Mouse (Mus musculus) hindbrain, embryonic 13.5 days (tissue): Measurements from ENCODE around the gene Cdc73. TPM values are rescaled to one million over a fixed set of nuclear protein-coding genes. Genes with fewer than 3 reads are reported as not detected.

Source experiments
- ATAC-seq: fragments of 200-750 bp; cut with Nextera tagmentation; 2 replicates; pipeline ENCODE4 v1.8.0; 2017; ENCODE audit warnings: moderate TSS enrichment; ENCODE audit not compliant: low FRiP score
- H3K27ac ChIP-seq: fragments of 300-500 bp; sonication (generic); 2 replicates; pipeline ENCODE4 v1.5.1; 2015; ENCODE audit warnings: inconsistent platforms, mild to moderate bottlenecking, moderate library complexity
- H3K27me3 ChIP-seq: fragments of 300-500 bp; sonication (generic); 2 replicates; pipeline ENCODE4 v1.6.1; 2015; ENCODE audit warnings: mild to moderate bottlenecking, inconsistent platforms
- H3K36me3 ChIP-seq: fragments of 300-500 bp; sonication (generic); 2 replicates; pipeline ENCODE4 v1.6.1; 2015; ENCODE audit warnings: mild to moderate bottlenecking, inconsistent platforms
- H3K4me1 ChIP-seq: fragments of 300-500 bp; sonication (generic); replicated peaks from 2 replicates; pipeline ENCODE4 v1.6.1; 2015; ENCODE audit warnings: inconsistent platforms
- H3K4me2 ChIP-seq: fragments of 300-500 bp; sonication (generic); 2 replicates; pipeline ENCODE4 v1.6.1; 2015; ENCODE audit warnings: inconsistent platforms, mild to moderate bottlenecking, moderate library complexity
- H3K4me3 ChIP-seq: fragments of 300-500 bp; sonication (generic); 2 replicates; pipeline ENCODE4 v1.5.1; 2015; ENCODE audit warnings: mild to moderate bottlenecking, inconsistent platforms
- H3K9ac ChIP-seq: fragments of 300-500 bp; sonication (generic); 2 replicates; pipeline ENCODE4 v1.6.1; 2015; ENCODE audit warnings: mild to moderate bottlenecking, inconsistent platforms
- H3K9me3 ChIP-seq: fragments of 300-500 bp; sonication (generic); 2 replicates; pipeline ENCODE4 v1.6.1; 2016; ENCODE audit warnings: inconsistent platforms
- WGBS: fragments of 180-500 bp; shearing (Covaris S2); methylation state at CpG from one replicate; pipeline ENCODE4 v1.1.7; 2015; 5-methylcytosine and 5-hydroxymethylcytosine counted together
- polyA plus RNA-seq: library from polyadenylated mRNA; unstranded; fragments of >200 nt; fragmentation: Nextera tagmentation; extraction: Ambion mirVana; gene quantifications from 2 replicates; pipeline ENCODE4 v1.2.1, GENCODE M21; 2015

Gene Cdc73
- polyA plus RNA-seq, 1 experiment from 2014 or later: 25.6 TPM

DNA sequence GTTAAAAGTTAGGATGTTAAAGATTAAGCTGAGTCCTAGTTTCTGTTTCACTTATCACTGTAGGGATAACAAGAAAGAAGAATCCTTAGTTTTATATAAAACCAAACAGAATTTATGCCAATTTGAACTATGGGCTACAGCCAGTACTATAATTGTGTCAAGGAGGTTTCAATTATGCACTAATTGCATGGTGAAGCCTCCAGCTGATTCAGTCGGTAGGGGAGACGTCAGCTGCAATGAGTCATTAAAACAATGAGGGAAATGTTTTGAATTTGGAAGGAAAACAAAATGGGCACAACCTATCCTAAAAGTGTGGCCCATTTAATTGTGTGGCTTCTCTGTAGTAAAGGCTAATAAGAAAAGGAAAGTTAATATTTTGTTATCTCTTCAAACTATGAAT, 82.9 kb downstream of the Cdc73 start:
- ATAC-seq: no peak
- Histone ChIP-seq H3K9ac (no peak overlapping the region), H3K27ac (no peak overlapping the region), H3K4me2 (no peak overlapping the region), H3K9me3 (no peaks in the 10 kb centered on the region), H3K36me3 (peaks cover 15% of the 10 kb centered on the region), H3K27me3 (no peaks in the 10 kb centered on the region), H3K4me1 (no peaks in the 10 kb centered on the region), H3K4me3 (no peak overlapping the region)
- WGBS: 25% methylated on average over 2 of the region's 2 CpGs

DNA sequence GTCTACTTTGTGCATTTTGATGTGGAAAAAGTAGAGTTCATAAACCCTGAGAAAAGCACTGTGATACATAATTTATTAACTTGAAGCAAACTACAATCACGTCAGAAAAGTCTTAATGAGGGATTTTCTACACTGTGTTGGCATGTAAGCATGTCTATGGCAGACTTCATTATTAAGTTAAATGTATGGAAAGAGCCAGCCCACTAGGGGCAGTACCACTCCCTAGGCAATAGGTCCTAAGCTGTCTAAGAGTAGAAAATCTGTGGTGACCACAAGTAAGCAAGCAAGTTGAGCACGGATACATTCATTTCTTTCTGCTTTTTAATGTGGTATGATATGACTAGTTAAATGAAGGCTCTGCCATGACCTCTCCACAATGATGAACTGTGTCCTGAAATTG, 89.8 kb downstream of the Cdc73 start:
- peaks cover 13% of the 10 kb centered on the region for H3K36me3 ChIP-seq
- no peak overlapping the region for H3K27ac ChIP-seq
- H3K9ac ChIP-seq: no peak overlapping the region
- H3K27me3 ChIP-seq: no peaks in the 10 kb centered on the region
- no peaks in the 10 kb centered on the region for H3K4me1 ChIP-seq
- no peak for ATAC-seq
- H3K4me2 ChIP-seq: no peak overlapping the region
- no peak overlapping the region for H3K4me3 ChIP-seq
- WGBS: 98% methylated on average over 2 of the region's 2 CpGs
- no peaks in the 10 kb centered on the region for H3K9me3 ChIP-seq

- Histone ChIP-seq H3K9me3 (no peaks in the 10 kb centered on the region), H3K27me3 (no peaks in the 10 kb centered on the region), H3K9ac (no peak overlapping the region), H3K4me3 (no peak overlapping the region), H3K36me3 (peaks cover 5% of the 10 kb centered on the region), H3K4me2 (no peak overlapping the region), H3K27ac (no peak overlapping the region), H3K4me1 (no peaks in the 10 kb centered on the region)
- no peak for ATAC-seq
- WGBS: 88% methylated on average over 2 of the region's 2 CpGs
Measured at GRCm38 (mm10) chr1:143608911-143609310, 93.8 kb downstream of the Cdc73 start.

DNA sequence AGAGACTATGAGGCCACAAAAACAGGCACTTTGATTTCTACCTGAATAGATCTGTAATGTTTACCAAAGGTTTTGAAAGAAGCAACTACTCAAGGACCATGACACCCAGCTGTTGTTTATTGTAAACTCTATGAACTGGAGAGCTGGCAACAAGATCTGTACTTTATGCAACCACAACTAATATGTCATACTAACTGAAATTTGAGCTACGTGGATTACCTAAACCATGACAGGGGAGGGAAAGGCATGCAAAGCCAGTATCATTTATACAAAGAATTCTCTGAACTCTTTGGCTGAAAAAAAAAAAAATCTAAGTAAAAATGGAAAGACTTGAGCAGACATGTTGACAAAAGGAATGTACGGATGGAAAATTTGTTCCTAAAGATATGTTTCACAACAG, 105.8 kb downstream of the Cdc73 start:
- Histone ChIP-seq H3K9me3 (no peaks in the 10 kb centered on the region), H3K27me3 (no peaks in the 10 kb centered on the region), H3K27ac (no peak overlapping the region), H3K4me2 (no peak overlapping the region), H3K9ac (no peak overlapping the region), H3K4me3 (no peak overlapping the region), H3K36me3 (no peaks in the 10 kb centered on the region), H3K4me1 (no peaks in the 10 kb centered on the region)
- WGBS: 98% methylated on average over 2 of the region's 2 CpGs
- no peak for ATAC-seq

DNA sequence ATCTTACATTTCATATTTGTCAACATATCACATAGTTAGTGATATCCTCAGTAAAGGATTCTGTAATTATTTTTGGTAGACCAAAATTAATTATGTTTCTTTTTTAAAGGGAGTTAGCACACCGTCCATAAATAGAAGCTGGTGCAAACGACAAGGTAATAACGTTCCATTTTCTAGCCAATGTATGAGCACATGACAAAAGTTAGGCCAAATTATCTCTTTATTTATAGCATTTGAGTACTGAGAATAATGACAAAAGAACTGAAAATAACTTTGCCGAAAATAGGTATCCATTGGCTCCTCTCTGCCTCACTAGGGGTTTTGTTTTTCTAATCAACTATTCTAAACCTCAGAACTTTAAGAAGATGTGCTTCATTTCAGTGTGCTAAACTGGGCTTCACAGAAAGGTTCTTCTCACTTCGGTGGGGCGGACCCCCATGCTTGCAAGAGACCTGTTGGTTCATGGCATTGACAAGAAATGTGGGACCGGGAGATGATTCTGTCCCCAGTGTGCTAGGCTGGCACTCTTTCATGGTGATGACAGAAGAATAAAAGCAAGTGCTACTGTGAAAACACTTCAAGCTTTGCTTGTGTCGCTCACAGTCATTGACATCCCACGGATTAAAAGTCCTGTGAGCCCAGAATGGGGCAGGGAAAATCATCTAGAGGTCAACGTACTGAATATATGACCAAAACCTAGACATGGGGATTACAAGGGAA, 125.7 kb downstream of the Cdc73 start:
- 82% methylated on average over 10 of the region's 10 CpGs for WGBS

GRCm38 (mm10) chr1:143558235-143558634, 144.5 kb downstream of the Cdc73 start:
- no peak for ATAC-seq
- Histone ChIP-seq H3K9me3 (no peaks in the 10 kb centered on the region), H3K9ac (no peak overlapping the region), H3K4me1 (no peaks in the 10 kb centered on the region), H3K27me3 (no peaks in the 10 kb centered on the region), H3K4me3 (no peak overlapping the region), H3K4me2 (no peak overlapping the region), H3K27ac (no peak overlapping the region), H3K36me3 (no peaks in the 10 kb centered on the region)
- 76% methylated on average over 1 of the region's 1 CpGs for WGBS

More for the DNA sequence above, 125.7 kb downstream of the Cdc73 start:
- ATAC-seq: no peak
- H3K9ac ChIP-seq: no peak overlapping the region
- no peaks in the 10 kb centered on the region for H3K27me3 ChIP-seq
- no peak overlapping the region for H3K4me3 ChIP-seq
- H3K9me3 ChIP-seq: no peaks in the 10 kb centered on the region
- H3K4me1 ChIP-seq: no peaks in the 10 kb centered on the region
- H3K4me2 ChIP-seq: no peak overlapping the region
- H3K36me3 ChIP-seq: no peaks in the 10 kb centered on the region
- H3K27ac ChIP-seq: no peak overlapping the region

GRCm38 (mm10) chr1:143555533-143555932, 147.2 kb downstream of the Cdc73 start:
- 15% methylated on average over 1 of the region's 1 CpGs for WGBS
- no peaks in the 10 kb centered on the region for H3K36me3 ChIP-seq
- H3K9ac ChIP-seq: no peak overlapping the region
- no peak for ATAC-seq
- no peaks in the 10 kb centered on the region for H3K4me1 ChIP-seq
- H3K27me3 ChIP-seq: no peaks in the 10 kb centered on the region
- no peak overlapping the region for H3K27ac ChIP-seq
- H3K4me2 ChIP-seq: no peak overlapping the region
- no peaks in the 10 kb centered on the region for H3K9me3 ChIP-seq
- no peak overlapping the region for H3K4me3 ChIP-seq

- no peak overlapping the region for H3K4me3 ChIP-seq
- no peak overlapping the region for H3K9ac ChIP-seq
- H3K4me2 ChIP-seq: no peak overlapping the region
- no peak for ATAC-seq
- no peak overlapping the region for H3K27ac ChIP-seq
- H3K27me3 ChIP-seq: no peaks in the 10 kb centered on the region
- H3K4me1 ChIP-seq: no peaks in the 10 kb centered on the region
- 65% methylated on average over 2 of the region's 2 CpGs for WGBS
- no peaks in the 10 kb centered on the region for H3K36me3 ChIP-seq
- no peaks in the 10 kb centered on the region for H3K9me3 ChIP-seq
Measured at GRCm38 (mm10) chr1:143554621-143555020, 148.1 kb downstream of the Cdc73 start.

Other genes starting within 250 kb of the Cdc73 start
- 4.8 and 5.3 TPM in 2 replicates for gene B3galt2, start 62.2 kb downstream of the Cdc73 start, polyA plus RNA-seq
- 139 and 157 TPM in 2 replicates for gene Glrx2, start 13.4 kb upstream of the Cdc73 start, polyA plus RNA-seq
- gene Trove2, start 74.2 kb upstream of the Cdc73 start, polyA plus RNA-seq: 39.9 and 40.6 TPM in 2 replicates
- gene Uchl5, start 74.4 kb upstream of the Cdc73 start, polyA plus RNA-seq: 65.9 and 76.9 TPM in 2 replicates